Mouse (Mus musculus): Measurements from ENCODE around the gene Surf4.

DNA sequence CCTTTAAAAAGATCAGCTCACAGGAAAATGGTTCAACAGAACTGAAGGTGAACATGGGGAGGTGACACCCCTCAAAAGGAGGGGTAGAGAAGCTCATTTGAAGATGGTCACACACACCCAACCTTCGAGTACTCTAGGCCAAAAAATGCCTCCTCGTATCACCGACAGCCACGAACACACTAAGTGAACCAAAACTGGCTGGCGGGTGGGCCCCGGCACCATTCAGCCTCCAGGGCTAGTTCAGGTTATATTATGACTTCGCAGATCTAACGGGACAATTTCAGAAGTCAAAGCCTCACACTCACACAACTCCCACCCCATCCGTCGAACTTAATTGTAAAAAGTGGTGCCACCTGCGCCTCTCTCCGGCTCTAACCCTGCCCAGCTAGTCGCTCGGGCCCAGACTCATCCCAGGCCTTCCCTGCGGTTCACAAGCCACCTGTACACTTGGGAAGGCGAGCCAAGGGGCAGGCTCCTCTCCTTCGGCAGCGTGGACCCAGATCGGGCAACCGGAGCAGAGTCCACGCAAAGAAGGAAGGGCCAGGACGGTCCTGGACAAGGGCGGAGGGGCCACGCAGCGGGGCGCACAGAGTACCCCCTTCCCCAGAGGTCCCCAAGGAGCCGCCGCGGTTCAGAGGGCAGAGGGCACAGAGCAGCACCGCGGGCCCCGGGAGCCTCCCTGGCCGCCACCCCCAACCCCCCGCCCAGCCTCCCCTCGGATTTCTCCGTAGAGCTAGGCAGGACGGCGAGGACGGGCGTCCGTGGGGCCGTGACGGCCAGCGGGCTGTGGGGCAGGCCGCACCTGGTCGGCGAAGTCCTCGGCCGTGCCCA lies 1.0 kb downstream of the Surf4 start:
- no peak for TF ChIP-seq EP300 (optimal IDR thresholded peaks at IDR 0.05)
- no peak for TF ChIP-seq CTCF (IDR thresholded peaks at IDR 0.05; ENCODE audit: low read depth)
